Mouse (Mus musculus) megakaryocyte, embryonic 14.5 days (primary cell): ENCODE measurements around the gene Ptprm.

Source experiments
- FLI1 ChIP-seq: IDR thresholded peaks from 2 replicates; pipeline ENCODE4 v1.6.1; 2012; ENCODE audit warnings: low read length, inconsistent platforms, mixed read lengths
- GATA1 ChIP-seq: IDR thresholded peaks from 3 replicates; pipeline ENCODE4 v1.6.1; 2012; ENCODE audit warnings: mixed read lengths, low read length, inconsistent platforms, borderline replicate concordance

DNA sequence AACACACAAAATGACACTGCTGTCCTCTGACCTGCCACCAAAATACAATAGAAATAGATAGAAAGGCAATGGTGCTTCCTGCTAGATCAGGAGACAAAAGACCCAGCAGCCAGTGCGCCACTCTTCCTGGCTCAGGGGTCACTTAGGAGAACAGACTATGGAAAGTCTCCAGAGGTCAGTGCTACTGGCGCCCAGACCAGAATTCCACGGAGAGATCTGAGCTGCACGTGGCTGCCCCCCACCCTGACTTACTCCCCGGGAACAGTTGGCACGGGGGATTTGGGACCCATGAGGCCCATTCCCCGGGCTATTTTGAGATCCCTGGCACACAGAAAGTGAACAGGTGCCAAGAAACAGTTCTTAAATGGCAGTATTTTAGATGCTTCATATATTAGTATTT is 183.6 kb downstream of the Ptprm start:
- TF ChIP-seq GATA1 (no peak), FLI1 (no peak)
